Mouse (Mus musculus) myocyte (in vitro differentiated cells): ENCODE results near the gene Dusp15.
A peak's percentile ranks its signal among the peaks of the same experiment; 100 is the strongest.

Experiments used
- CEBPB ChIP-seq: IDR thresholded peaks from 2 replicates; pipeline ENCODE4 v1.6.1; 2011; ENCODE audit warnings: mild to moderate bottlenecking, moderate library complexity; ENCODE audit not compliant: poor library complexity, insufficient read depth, severe bottlenecking
- MAX ChIP-seq: IDR thresholded peaks from one replicate; pipeline ENCODE4 v1.6.1; 2011; ENCODE audit warnings: low read depth, mild to moderate bottlenecking, control low read depth
- MYOD1 ChIP-seq, 3 experiments: IDR thresholded peaks; one replicate each; pipeline ENCODE4 v1.6.1; 2011; ENCODE audit warnings: control low read depth in 2 of 3, low read depth in 2 of 3, mild to moderate bottlenecking in 2 of 3, moderate library complexity in 1 of 3; ENCODE audit not compliant: insufficient read length in 2 of 3, control insufficient read depth in 1 of 3
- MYOG ChIP-seq, 3 experiments: IDR thresholded peaks; one replicate each; pipeline ENCODE4 v1.6.1; 2011; ENCODE audit warnings: control low read depth in 2 of 3, low read depth in 2 of 3, mild to moderate bottlenecking in 2 of 3; ENCODE audit not compliant: insufficient read length in 2 of 3, control insufficient read depth in 1 of 3, insufficient read depth in 1 of 3
- POLR2A ChIP-seq: IDR thresholded peaks from one replicate; pipeline ENCODE4 v1.6.1; 2011; ENCODE audit warnings: low read depth, mild to moderate bottlenecking, control low read depth, moderate library complexity; ENCODE audit not compliant: insufficient read length
- POLR2AphosphoS2 ChIP-seq: IDR thresholded peaks from one replicate; pipeline ENCODE4 v1.6.1; 2011; ENCODE audit warnings: low read depth, control low read depth; ENCODE audit not compliant: insufficient read length
- REST ChIP-seq: IDR thresholded peaks from one replicate; pipeline ENCODE4 v1.6.1; 2011; ENCODE audit warnings: mild to moderate bottlenecking, control low read depth, moderate library complexity; ENCODE audit not compliant: insufficient read depth, insufficient read length
- SRF ChIP-seq: IDR thresholded peaks from one replicate; pipeline ENCODE4 v1.6.1; 2011; ENCODE audit warnings: low read depth; ENCODE audit not compliant: control insufficient read depth, insufficient read length
- TCF12 ChIP-seq: IDR thresholded peaks from one replicate; pipeline ENCODE4 v1.6.1; 2011; ENCODE audit warnings: mild to moderate bottlenecking, control low read depth; ENCODE audit not compliant: poor library complexity, insufficient read depth, severe bottlenecking
- USF1 ChIP-seq: IDR thresholded peaks from one replicate; pipeline ENCODE4 v1.6.1; 2011; ENCODE audit warnings: low read depth, mild to moderate bottlenecking, control low read depth, moderate library complexity

GRCm38 (mm10) chr2:152911432-152911831 is 40.1 kb downstream of the Dusp15 start:
- TF ChIP-seq MYOG (IDR thresholded peaks at IDR 0.05; ENCODE audit: control insufficient read depth in 1 of 3, insufficient read depth in 1 of 3, insufficient read length in 2 of 3, low read depth in 2 of 3) (peak in 1 of 3 experiments; percentile 35), SRF (no peak), POLR2A (no peak), REST (no peak), TCF12 (no peak), POLR2AphosphoS2 (no peak), MAX (no peak), MYOD1 (IDR thresholded peaks at IDR 0.05; ENCODE audit: control insufficient read depth in 1 of 3, insufficient read length in 2 of 3, low read depth in 2 of 3) (peak in 2 of 3 experiments; percentile 25 to 53), USF1 (no peak), CEBPB (no peak)
